Mouse (Mus musculus) stomach, postnatal 0 days (tissue): Measurements from ENCODE around the gene Gkn1. TPM values are rescaled to one million over a fixed set of nuclear protein-coding genes. Genes with fewer than 3 reads are reported as not detected.

Experiments used
- ATAC-seq: fragments of 200-750 bp; cut with Nextera tagmentation; 2 replicates; pipeline ENCODE4 v1.8.0; 2017; ENCODE audit not compliant: low FRiP score, low TSS enrichment
- DNase-seq: peaks from one replicate; pipeline ENCODE4 v3.0.0-alpha.2; 2016; ENCODE audit warnings: low spot score
- H3K27ac ChIP-seq: fragments of 300-500 bp; sonication (generic); replicated peaks from 2 replicates; pipeline ENCODE4 v1.5.1; 2014; ENCODE audit warnings: mild to moderate bottlenecking, control low read depth
- H3K27me3 ChIP-seq: fragments of 300-500 bp; sonication (generic); 2 replicates; pipeline ENCODE4 v1.6.1; 2014; ENCODE audit warnings: low read length; ENCODE audit not compliant: control insufficient read depth, insufficient read depth
- H3K36me3 ChIP-seq: fragments of 300-500 bp; sonication (generic); 2 replicates; pipeline ENCODE4 v1.6.1; 2014; ENCODE audit warnings: low read length, mixed read lengths; ENCODE audit not compliant: control insufficient read depth, insufficient read depth
- H3K4me1 ChIP-seq: fragments of 300-500 bp; sonication (generic); replicated peaks from 2 replicates; pipeline ENCODE4 v1.6.1; 2014; ENCODE audit warnings: antibody characterized with exemption; ENCODE audit not compliant: control insufficient read depth, insufficient read depth
- H3K4me2 ChIP-seq: fragments of 300-500 bp; sonication (generic); replicated peaks from 2 replicates; pipeline ENCODE4 v1.6.1; 2014; ENCODE audit warnings: low read depth, mild to moderate bottlenecking, control low read depth, moderate library complexity
- H3K4me3 ChIP-seq: fragments of 300-500 bp; sonication (generic); 2 replicates; pipeline ENCODE4 v1.5.1; 2014; ENCODE audit warnings: low read depth, low read length, control low read depth
- H3K9ac ChIP-seq: fragments of 300-500 bp; sonication (generic); 2 replicates; pipeline ENCODE4 v1.6.1; 2014; ENCODE audit warnings: mild to moderate bottlenecking, low read length, control low read depth, mixed read lengths
- H3K9me3 ChIP-seq: fragments of 300-500 bp; sonication (generic); 2 replicates; pipeline ENCODE4 v1.6.1; 2016; ENCODE audit warnings: low read length; ENCODE audit not compliant: control insufficient read depth
- CTCF ChIP-seq: IDR thresholded peaks from 2 replicates; pipeline ENCODE4 v1.5.1; 2016; ENCODE audit warnings: antibody characterized with exemption, low read depth, mild to moderate bottlenecking, moderate library complexity
- EP300 ChIP-seq: optimal IDR thresholded peaks from 2 replicates; pipeline ENCODE3; 2016; ENCODE audit warnings: antibody characterized with exemption
- WGBS: fragments of 180-500 bp; shearing (Covaris S2); extraction: QIAGEN DNeasy Blood & Tissue Kit; methylation state at CpG from one replicate; pipeline ENCODE4 v1.1.7; 2014; 5-methylcytosine and 5-hydroxymethylcytosine counted together
- polyA plus RNA-seq: library from polyadenylated mRNA; unstranded; fragments of >200 nt; fragmentation: Nextera tagmentation; extraction: Ambion mirVana; gene quantifications from 2 replicates; pipeline ENCODE4 v1.2.1, GENCODE M21; 2015

The Gkn1 gene
- polyA plus RNA-seq, 1 experiment from 2014 or later, result 3,289 TPM

DNA sequence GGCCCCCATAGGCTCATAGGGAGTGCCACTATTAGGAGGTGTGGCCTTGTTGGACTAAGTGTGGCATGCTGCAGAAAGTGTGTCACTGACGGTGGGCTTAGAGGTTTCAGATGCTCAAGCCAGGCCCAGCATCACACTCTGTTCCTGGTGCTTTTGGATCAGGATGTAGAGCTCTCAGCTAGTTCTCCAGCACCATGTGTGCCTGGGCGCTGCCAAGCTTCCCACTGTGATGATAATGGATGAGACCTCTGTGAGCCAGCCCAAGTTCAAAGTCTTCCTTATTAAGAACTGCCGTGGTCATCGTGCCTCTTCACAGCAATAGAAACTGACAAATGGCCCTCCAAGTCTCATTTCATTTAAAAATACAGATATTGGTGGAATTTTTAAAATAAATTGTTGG, 38.0 kb downstream of the Gkn1 start:
- TF ChIP-seq CTCF (no peak), EP300 (no peak)
- ATAC-seq, result no peak
- 69% methylated on average over 4 of the region's 4 CpGs for WGBS
- no peaks in the 10 kb centered on the region for H3K27me3 ChIP-seq
- no peak overlapping the region for H3K4me2 ChIP-seq
- H3K9me3 ChIP-seq, result no peaks in the 10 kb centered on the region
- no peaks in the 10 kb centered on the region for H3K4me1 ChIP-seq
- no peak overlapping the region for H3K9ac ChIP-seq
- H3K4me3 ChIP-seq, result no peak overlapping the region
- H3K27ac ChIP-seq, result no peak overlapping the region
- no peaks in the 10 kb centered on the region; the same call in none of the 2 replicates for H3K36me3 ChIP-seq
- no peak for DNase-seq

DNA sequence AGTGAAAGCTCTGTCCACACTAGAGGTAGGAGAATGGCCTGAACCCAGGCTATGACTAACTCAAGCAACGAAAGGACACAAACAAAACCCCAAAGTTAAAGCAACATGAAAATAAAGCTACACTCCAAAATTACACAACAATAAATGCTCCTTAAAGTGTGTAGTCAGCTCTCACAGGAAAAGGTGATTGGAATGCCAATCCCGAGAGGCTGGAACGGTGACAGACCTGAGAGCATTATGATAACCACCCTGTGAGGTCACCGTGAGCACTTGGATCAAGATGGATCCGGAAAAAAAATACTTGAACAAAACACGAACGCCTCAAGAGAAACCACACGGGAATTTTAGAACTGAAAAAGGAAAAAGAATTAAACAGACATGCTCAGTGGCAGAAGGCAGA, 46.3 kb downstream of the Gkn1 start:
- no peak for DNase-seq
- WGBS, result 82% methylated on average over 8 of the region's 8 CpGs
- Histone ChIP-seq H3K4me3 (no peak overlapping the region), H3K36me3 (peaks cover 5% of the 10 kb centered on the region; the same call in 1 of the 2 replicates), H3K9me3 (no peaks in the 10 kb centered on the region), H3K9ac (no peak overlapping the region), H3K4me1 (no peaks in the 10 kb centered on the region), H3K4me2 (no peak overlapping the region), H3K27me3 (no peaks in the 10 kb centered on the region), H3K27ac (no peak overlapping the region)
- TF ChIP-seq CTCF (no peak), EP300 (no peak)
- no peak for ATAC-seq

DNA sequence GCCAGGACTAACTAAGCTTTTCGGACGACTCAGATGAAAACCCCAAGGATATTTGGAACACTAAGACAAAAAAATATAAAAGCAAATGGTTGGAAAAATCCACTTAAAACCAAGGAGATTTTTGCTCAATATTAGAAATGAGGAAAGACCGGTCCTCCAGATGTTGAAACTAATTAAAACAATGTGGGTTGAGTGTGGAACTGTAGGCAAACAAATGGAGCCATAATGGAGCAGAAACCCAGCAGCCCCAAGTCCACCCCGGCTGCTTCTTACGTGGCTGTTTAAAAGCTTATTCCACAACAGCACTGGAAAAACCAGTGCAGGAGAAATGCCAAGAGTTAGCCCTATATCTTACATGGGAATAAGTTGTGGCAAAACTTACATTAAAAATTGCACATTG, 48.0 kb downstream of the Gkn1 start:
- H3K27ac ChIP-seq, result no peak overlapping the region

DNA sequence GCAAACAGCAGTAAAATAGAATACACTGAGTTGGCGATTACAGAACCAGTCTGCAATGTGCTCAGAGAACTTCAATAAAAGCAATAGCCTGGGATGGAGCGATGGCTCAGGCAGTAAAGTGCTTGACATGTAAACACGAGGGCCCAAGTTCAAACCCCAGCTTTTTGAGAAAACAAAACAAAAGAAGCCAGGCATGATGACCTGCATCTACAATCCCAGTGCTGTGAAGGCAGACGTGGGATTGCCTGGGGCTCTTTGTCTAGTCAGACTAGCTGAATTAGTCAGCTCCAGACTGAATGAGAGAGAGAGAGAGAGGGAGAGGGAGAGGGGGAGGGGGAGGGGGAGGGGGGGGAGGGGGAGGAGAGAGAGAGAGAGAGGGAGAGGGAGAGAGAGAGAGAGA, 48.8 kb downstream of the Gkn1 start:
- Histone ChIP-seq H3K4me1 (no peaks in the 10 kb centered on the region), H3K4me2 (no peak overlapping the region), H3K9ac (no peak overlapping the region), H3K4me3 (no peak overlapping the region), H3K27ac (no peak overlapping the region), H3K27me3 (no peaks in the 10 kb centered on the region), H3K9me3 (no peaks in the 10 kb centered on the region), H3K36me3 (0 out of 2 replicates have a peak, but pooled peaks cover 2% of the 10 kb centered on the region)
- TF ChIP-seq EP300 (no peak), CTCF (no peak)
- no peak for ATAC-seq
- no peak for DNase-seq
- WGBS, result 42% methylated on average over 4 of the region's 4 CpGs

More for the DNA sequence above, 48.0 kb downstream of the Gkn1 start:
- H3K36me3 ChIP-seq, result peaks cover 5% of the 10 kb centered on the region; the same call in 1 of the 2 replicates
- TF ChIP-seq EP300, result no peak
- TF ChIP-seq CTCF, result no peak
- no peak overlapping the region for H3K9ac ChIP-seq
- no peak for DNase-seq
- 49% methylated on average over 5 of the region's 5 CpGs for WGBS
- ATAC-seq, result no peak
- H3K4me3 ChIP-seq, result no peak overlapping the region
- H3K4me1 ChIP-seq, result no peaks in the 10 kb centered on the region
- no peak overlapping the region for H3K4me2 ChIP-seq
- H3K27me3 ChIP-seq, result no peaks in the 10 kb centered on the region
- no peaks in the 10 kb centered on the region for H3K9me3 ChIP-seq

Other genes with a start within 250 kb of the Gkn1 start
- 0.19 and 0.29 TPM in 2 replicates for gene D6Ertd527e, start 246.2 kb downstream of the Gkn1 start, polyA plus RNA-seq
- gene Antxr1, start 15.1 kb downstream of the Gkn1 start, polyA plus RNA-seq, result 5.9 and 6.9 TPM in 2 replicates
- gene Gkn2, start 22.4 kb upstream of the Gkn1 start, polyA plus RNA-seq, result 6,164 and 6,292 TPM in 2 replicates
- gene Gkn3, start 38.0 kb upstream of the Gkn1 start, polyA plus RNA-seq, result 73.4 and 107 TPM in 2 replicates
- gene Bmp10, start 78.1 kb upstream of the Gkn1 start, polyA plus RNA-seq, result not detected in 2 replicates
- gene Arhgap25, start 182.3 kb upstream of the Gkn1 start, polyA plus RNA-seq, result 3.6 and 3.7 TPM in 2 replicates
- gene Prokr1, start 239.8 kb upstream of the Gkn1 start, polyA plus RNA-seq, result 0.92 and 1.1 TPM in 2 replicates